Mouse (Mus musculus): Measurements from ENCODE around the gene Prpf38a.

DNA sequence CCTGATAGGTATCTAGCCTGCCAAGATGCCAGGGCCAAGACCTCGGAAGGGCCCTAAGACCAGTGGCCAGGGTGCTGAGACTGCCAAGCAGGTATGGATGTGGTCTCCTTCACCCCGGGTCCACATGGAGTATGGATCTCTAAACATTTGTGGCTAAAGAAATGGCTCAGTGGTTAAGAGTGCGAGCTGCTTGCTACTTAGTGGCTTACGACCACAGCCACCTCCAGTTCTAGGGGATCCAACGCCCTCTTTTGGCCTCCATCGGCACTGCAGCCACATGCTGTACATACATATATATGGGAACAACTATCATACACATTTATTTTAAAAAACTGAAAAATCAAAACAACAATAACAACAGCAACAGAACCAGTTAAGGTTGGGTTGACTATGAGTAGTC, 42.4 kb upstream of the Prpf38a start:
- no peak for TF ChIP-seq GATA1 (IDR thresholded peaks at IDR 0.05; ENCODE audit: low read length)
- TF ChIP-seq TAL1 (IDR thresholded peaks at IDR 0.05; ENCODE audit: low read length), result no peak
